ENCODE assay signal across 9 mouse cellular contexts in the genomic region with DNA sequence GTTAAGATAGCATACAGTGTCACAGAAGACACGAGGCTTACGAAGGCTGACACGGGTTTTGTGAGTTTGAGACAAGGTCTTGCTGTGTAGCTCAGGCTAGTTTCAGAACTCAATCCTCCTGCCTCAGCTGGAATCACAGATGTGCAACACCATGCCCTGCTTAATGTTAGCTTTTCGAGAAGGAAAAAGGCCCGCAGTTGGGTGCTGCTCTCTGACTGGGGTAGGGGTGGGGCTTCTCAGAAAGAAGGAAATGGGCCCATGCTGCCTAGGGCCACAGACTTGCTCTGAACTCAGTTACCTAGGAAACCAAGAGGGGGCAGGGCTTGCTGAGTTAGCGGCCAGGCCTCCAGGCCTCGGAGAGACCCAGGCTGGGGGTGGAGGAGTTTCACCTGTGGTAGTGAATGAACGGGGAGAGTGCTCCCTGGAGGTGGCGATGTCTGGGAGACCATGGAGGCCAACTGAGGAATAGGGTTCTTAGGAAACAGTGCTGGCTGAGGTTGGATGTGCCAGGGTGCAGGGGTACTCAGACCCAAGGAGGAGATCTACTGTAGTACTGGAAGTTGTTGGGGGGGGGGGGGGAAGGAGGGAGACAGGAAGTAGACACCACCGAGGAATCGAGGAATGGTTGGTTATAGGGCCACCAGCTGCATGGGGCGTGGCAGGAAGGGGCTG.
A peak's percentile ranks its signal among the peaks of the same experiment; 100 is the strongest.
DNase-seq lines count a peak whose midpoint lies in the region; ATAC-seq and TF ChIP-seq lines count a peak whose summit lies in the region.
"Had no signal": no experiment of that assay in that cellular context is flagged by ENCODE, and none has a peak within 500 bp of the region (broad histone marks: within the 10 kb centered on the region; RNA-seq: fewer than 3 reads in every experiment).

No protein-coding gene starts in this region.

- no peak for TF ChIP-seq CTCF in lung, adult 2 months (IDR thresholded peaks at IDR 0.05; ENCODE audit: insufficient read depth, low read length)

- no peak overlapping the region for H3K4me2 ChIP-seq in embryonic facial prominence, embryonic 15.5 days (replicated peaks)
- H3K4me2 ChIP-seq: neural tube, embryonic 13.5 days had no signal

- no peak overlapping the region for H3K4me3 ChIP-seq in lung, adult 2 months (replicated peaks; ENCODE audit: extremely low read depth, low read depth, low read length)
- H3K4me3 ChIP-seq in embryonic facial prominence, embryonic 15.5 days (replicated peaks): no peak overlapping the region
- H3K4me3 ChIP-seq: neural tube, embryonic 13.5 days had no signal

- 0 out of 2 replicates have a peak, but pooled peaks have one; percentile 3 for ATAC-seq in embryonic facial prominence, embryonic 15.5 days (ENCODE audit: insufficient number of reproducible peaks, low FRiP score, low TSS enrichment, low read depth)

- peak; percentile 70 to 78 for DNase-seq in lung, adult 18-20 months
- DNase-seq in lung, adult 2 months: no peak
- peak; percentile 61 for DNase-seq in lung, postnatal 14 days
- DNase-seq in thymus, postnatal 36 days: peak; percentile 87 to 94
- no peak for DNase-seq in urinary bladder, adult 18-20 months (ENCODE audit: low spot score in 2 of 2)
- no peak for DNase-seq in kidney, adult 8-10 months
- no peak for DNase-seq in frontal cortex, postnatal 25 days (ENCODE audit: low spot score in 2 of 2)

- peak overlapping the region; percentile 28; the same call in 1 of the 2 replicates for H3K27ac ChIP-seq in embryonic facial prominence, embryonic 15.5 days (replicated peaks)

- no peak overlapping the region for H3K9ac ChIP-seq in embryonic facial prominence, embryonic 15.5 days
- H3K9ac ChIP-seq: neural tube, embryonic 13.5 days had no signal

- peaks cover 10% of the 10 kb centered on the region for H3K4me1 ChIP-seq in lung, adult 2 months (ENCODE audit: control insufficient read depth, insufficient read depth, low read length)
- H3K4me1 ChIP-seq in embryonic facial prominence, embryonic 15.5 days: peaks cover 89% of the 10 kb centered on the region

- H3K27me3 ChIP-seq in embryonic facial prominence, embryonic 15.5 days: no peaks in the 10 kb centered on the region
- H3K27me3 ChIP-seq: neural tube, embryonic 13.5 days had no signal

- 51% methylated on average over 12 of the region's 12 CpGs for WGBS in lung, adult 2 months
- 33% methylated on average over 12 of the region's 12 CpGs for WGBS in embryonic facial prominence, embryonic 15.5 days

- TF ChIP-seq POLR2A in lung, adult 2 months (IDR thresholded peaks at IDR 0.05; ENCODE audit: borderline replicate concordance, extremely low read depth, low read depth, low read length): no peak

- no peaks in the 10 kb centered on the region for H3K9me3 ChIP-seq in embryonic facial prominence, embryonic 15.5 days (replicated peaks)
- H3K9me3 ChIP-seq: neural tube, embryonic 13.5 days had no signal

- H3K36me3 ChIP-seq in embryonic facial prominence, embryonic 15.5 days: no peaks in the 10 kb centered on the region
- H3K36me3 ChIP-seq: neural tube, embryonic 13.5 days had no signal

Comparison
In these comparisons a context has a peak if more than half of its experiments do, and no peak if none do; other contexts are left out.
1. DNase-seq: peak in lung, adult 18-20 months (2 of 2), lung, postnatal 14 days (single experiment) and thymus, postnatal 36 days (2 of 2); none in lung, adult 2 months (single experiment), urinary bladder, adult 18-20 months (0 of 2), kidney, adult 8-10 months (0 of 2) and frontal cortex, postnatal 25 days (0 of 2).